9 mouse cellular contexts compared by ENCODE assay signal in genomic region chr10:97035371-97035786, GRCm38 (mm10).
DNase-seq lines count a peak whose midpoint lies in the region; ATAC-seq lines count a peak whose summit lies in the region.
"Had no signal": no experiment of that assay in that cellular context is flagged by ENCODE, and none has a peak within 500 bp of the region (broad histone marks: within the 10 kb centered on the region; RNA-seq: fewer than 3 reads in every experiment).

No protein-coding gene starts in this region.

- peak; percentile 5 for DNase-seq in CD4-positive, CD25-positive, alpha-beta regulatory T cell, adult 2 months (ENCODE audit: low read depth, low spot score)
- peak; percentile 8 to 28 for DNase-seq in left cerebral cortex, postnatal 10 days (ENCODE audit: extremely low spot score in 1 of 2, low spot score in 2 of 2)
- no peak for DNase-seq in left cerebral cortex, adult 11 months (ENCODE audit: low spot score)
- DNase-seq in cerebellum, postnatal 10 days: peak; percentile 50 to 71
- DNase-seq in left cerebral cortex, postnatal 25 days (ENCODE audit: low spot score in 2 of 2): peak; percentile 3 to 50
- no peak for DNase-seq in kidney, adult 8-10 months
- DNase-seq in gastrocnemius, postnatal 10 days: no peak
- DNase-seq: kidney, adult 2 months had no signal

- intact Hi-C loops in left cerebral cortex, postnatal 10 days (cut with DNase I): no loop called here
- intact Hi-C loops in left cerebral cortex, postnatal 25 days (cut with DNase I): no loop called here

- no peak for ATAC-seq in CD4-positive, CD25-positive, alpha-beta regulatory T cell, adult 4 months

Comparison
In these comparisons a context has a peak if more than half of its experiments do, and no peak if none do; other contexts are left out.
1. DNase-seq: peak in CD4-positive, CD25-positive, alpha-beta regulatory T cell, adult 2 months (single experiment), left cerebral cortex, postnatal 10 days (2 of 2), cerebellum, postnatal 10 days (2 of 2) and left cerebral cortex, postnatal 25 days (2 of 2); none in left cerebral cortex, adult 11 months (single experiment), kidney, adult 8-10 months (0 of 2) and gastrocnemius, postnatal 10 days (single experiment).